Mouse (Mus musculus): ENCODE measurements around the gene Epb41l4b.

Epb41l4b gene

GRCm38 (mm10) chr4:56946180-56946579 is 197.1 kb downstream of the Epb41l4b start:
- DNase-seq (ENCODE audit: low read depth, low spot score) = no peak

- peak; percentile 50 for DNase-seq (ENCODE audit: low read depth, low spot score)
Measured at GRCm38 (mm10) chr4:56944286-56944685, 199.0 kb downstream of the Epb41l4b start.

GRCm38 (mm10) chr4:56943258-56943657 is 200.0 kb downstream of the Epb41l4b start:
- no peak for DNase-seq (ENCODE audit: low read depth, low spot score)

- peak; percentile 73 for DNase-seq (ENCODE audit: low read depth, low spot score)
Measured at GRCm38 (mm10) chr4:56942567-56942966, 200.7 kb downstream of the Epb41l4b start.

All from brain, adult 2 months (tissue).